Mouse (Mus musculus) right cerebral cortex, postnatal 10 days (tissue): ENCODE results near the gene Fgfr2.
A peak's percentile ranks its signal among the peaks of the same experiment; 100 is the strongest.

Experiments used
- DNase-seq, 2 experiments: peaks; one replicate each; pipeline ENCODE4 v3.0.0; 2021; ENCODE audit warnings: low spot score in 2 of 2

The Fgfr2 gene

DNA sequence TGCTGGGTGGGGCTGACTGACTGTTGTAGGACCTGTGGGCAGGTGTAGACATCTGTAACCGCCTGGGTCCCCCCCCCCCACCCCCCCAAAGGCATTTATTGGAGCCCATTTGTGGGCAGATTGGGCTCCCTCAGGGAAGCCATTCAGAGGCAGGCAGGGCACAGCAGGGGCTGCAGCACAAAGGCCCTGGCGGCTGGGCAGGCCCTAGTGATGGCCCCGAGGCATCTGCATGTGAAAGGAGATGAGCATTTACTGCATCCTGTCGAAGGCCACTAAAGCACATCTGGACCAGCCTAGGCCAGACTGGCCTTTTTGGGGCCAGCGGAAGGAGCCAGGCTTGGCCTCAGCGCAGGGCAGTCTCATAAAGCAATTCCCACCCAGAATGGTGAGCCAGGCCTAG lies 506.8 kb downstream of the Fgfr2 start:
- DNase-seq: no peak

GRCm38 (mm10) chr7:132615346-132615745 lies 507.8 kb downstream of the Fgfr2 start:
- no peak for DNase-seq

DNA sequence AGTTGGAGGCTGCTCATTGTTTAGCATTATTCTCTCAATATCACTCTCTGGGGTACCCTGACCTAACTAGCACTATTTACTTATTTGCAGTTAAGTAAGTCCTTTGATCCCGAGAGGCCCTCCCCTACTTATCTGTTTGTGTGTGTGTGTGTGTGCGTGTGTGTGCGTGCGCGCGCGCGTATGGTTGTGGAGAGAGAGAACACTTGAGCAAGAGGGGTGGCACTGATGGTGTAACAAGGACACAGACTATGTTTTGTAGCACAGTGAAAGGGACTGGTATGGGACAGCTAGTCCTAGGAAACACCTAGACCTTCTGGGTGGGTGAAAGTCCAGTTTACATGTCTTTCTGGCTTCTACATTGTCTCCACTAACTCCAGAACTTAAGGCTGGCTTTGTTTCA lies 511.6 kb downstream of the Fgfr2 start:
- no peak for DNase-seq

GRCm38 (mm10) chr7:132610468-132611318 lies 512.5 kb downstream of the Fgfr2 start, which contains the start of gene Lhpp:
TSS of gene Lhpp (plus strand) at chr7:132610638.
- DNase-seq: peak; percentile 87 to 88

DNA sequence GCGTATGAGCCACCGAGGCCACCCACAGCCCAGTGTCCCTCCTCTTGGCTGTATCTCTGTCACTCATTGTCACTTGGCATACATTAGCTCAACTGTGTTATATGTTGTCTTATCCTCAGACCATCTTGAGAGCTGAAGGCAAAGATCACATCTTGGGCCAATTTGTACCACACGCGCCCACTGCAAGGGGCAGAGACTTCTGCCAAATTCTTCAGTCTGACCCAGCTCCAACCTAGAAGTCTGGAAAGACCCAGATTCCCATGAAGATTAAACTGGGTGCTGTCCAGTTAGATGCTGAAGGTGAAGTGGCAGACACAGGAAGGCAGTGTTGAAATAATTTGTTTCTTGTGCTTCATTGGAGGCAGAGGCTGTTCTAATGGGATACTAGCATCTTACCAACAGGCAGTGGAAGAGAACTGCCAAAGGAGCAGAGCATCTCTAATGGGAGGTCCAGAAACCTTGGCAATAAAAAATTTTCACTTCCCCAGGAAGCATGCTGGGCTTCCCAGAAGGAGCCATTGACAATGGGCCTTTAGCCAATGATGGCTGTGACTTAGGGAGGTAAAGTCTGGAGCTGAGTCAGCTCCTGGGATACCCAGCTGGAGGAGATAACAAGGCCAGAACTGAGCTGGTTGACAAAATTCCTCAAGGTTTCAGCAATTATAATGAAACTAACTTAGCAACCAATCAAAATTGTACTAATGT lies 514.7 kb downstream of the Fgfr2 start:
- DNase-seq: no peak

- DNase-seq: no peak
These were observed 517.5 kb downstream of the Fgfr2 start for GRCm38 (mm10) chr7:132605689-132606088.

GRCm38 (mm10) chr7:132604720-132605119 lies 518.4 kb downstream of the Fgfr2 start:
- DNase-seq: no peak

DNA sequence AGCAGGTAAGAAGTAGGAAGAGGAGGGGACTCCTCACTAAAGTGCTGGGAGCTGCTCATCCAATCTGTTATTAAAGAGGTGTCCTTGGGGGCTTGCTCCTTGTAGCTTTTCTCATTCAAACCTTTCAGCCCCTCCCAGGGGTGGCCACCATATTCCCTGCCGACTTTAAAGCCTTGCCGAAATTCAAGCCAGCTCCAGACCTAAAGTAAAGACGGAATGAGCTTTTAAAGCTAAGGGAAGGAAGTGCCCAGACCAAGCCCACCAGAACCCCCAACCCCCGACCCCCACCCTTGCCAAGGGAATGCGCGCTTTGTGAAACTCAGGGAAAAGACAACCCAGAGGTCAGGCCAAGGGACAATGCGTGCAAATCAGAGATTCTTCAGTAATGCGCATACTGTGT lies 522.2 kb downstream of the Fgfr2 start:
- DNase-seq: no peak

DNA sequence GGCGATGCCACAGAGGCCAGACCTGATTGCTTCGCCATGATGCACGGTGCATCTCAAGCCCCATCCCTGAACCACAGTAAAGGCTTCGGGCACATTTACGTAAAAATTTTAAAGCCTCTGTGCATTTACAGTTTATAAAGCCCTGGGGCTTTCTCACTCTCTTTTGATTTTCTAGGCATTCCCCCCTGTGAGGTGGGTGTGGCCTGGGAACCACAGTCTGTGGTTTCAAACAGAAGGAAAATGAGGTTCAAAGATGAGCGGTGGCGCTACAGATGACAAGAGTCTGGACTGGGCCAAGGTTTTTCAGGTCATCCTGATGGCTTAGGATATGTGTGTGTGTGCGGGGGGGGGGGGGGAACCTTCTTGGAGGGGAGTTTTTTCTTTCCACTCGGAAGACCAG lies 523.1 kb downstream of the Fgfr2 start:
- DNase-seq: no peak

GRCm38 (mm10) chr7:132599071-132599975 lies 523.8 kb downstream of the Fgfr2 start, which contains the start of gene Nkx1-2:
TSS of gene Nkx1-2 (minus strand) at chr7:132599637.
- no peak for DNase-seq

- no peak for DNase-seq
These were observed 525.7 kb downstream of the Fgfr2 start for GRCm38 (mm10) chr7:132597251-132598041.

DNA sequence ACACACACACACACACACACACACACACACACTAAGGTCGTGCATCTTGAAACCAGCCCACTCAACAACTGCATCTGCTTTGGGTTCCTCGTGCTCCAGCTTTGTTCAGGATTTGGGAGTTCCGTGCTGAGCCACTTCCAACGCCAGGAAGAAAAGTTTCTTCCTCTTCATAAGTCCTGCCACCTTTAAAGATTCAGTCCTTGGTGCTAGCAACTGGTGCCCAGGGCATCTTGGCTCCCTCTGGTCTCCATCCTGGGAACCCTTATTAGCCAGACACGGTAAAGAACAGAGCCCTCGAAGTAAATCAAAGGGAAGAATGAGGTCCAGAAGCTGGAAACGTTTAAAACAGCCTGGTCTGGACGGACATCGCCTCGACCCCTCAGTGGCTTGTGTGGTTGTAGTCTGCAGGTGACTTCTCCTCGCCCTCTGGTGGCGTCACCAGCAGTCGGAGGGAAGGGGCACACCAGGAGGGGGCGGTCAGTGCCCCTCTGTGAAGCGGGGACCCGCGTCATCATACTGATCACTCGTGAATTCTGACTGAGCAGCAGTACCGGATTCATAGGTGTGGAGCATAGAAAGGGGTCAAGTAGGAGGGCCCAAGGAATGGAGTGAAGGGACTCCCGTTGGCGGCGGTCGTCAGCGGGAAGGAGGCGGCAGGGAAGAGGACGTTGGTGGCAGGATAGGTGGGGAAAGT lies 526.4 kb downstream of the Fgfr2 start:
- DNase-seq: no peak

GRCm38 (mm10) chr7:132595787-132596186 lies 527.4 kb downstream of the Fgfr2 start:
- no peak for DNase-seq

GRCm38 (mm10) chr7:132594325-132594724 lies 528.8 kb downstream of the Fgfr2 start:
- no peak for DNase-seq

DNA sequence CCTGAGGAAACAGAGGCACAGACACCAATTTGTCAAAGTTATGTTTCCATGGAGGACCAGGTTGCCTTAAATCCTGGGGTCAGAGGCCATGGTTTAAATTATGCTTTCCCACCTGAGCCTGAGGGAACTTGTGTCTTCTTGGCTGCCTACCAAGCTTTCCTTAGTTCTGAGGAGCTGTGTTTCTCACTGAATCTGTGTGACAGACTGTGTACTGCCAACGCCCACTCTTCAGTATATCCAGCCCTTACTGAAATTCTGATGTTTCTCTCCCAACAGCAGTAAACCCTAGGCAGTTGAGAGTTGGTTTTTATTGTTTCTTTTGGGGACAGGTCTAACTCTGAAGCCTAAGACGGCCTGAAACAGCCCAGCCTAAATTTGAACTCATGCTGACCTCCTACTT lies 529.4 kb downstream of the Fgfr2 start:
- DNase-seq: no peak

- no peak for DNase-seq
These were observed 533.5 kb downstream of the Fgfr2 start for GRCm38 (mm10) chr7:132589610-132590009.

DNA sequence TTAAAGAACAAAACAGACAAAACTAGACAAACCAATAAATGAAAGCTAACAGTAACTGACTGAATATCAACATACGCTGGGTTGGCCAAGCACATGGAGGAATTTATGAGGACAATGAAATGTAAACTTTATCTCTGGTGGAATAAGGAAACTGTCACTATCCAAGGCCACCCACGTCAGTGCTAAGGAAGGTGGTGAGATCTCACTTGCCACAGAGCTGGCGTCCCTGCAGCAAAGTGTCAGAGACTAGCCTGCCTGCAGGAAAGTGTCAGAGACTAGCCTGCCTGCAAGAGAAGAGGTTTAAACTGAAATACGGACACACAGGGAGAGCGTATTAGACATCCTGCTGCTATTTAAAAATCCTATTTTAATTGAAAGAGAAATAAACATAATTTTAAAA lies 536.0 kb downstream of the Fgfr2 start:
- DNase-seq: no peak

DNA sequence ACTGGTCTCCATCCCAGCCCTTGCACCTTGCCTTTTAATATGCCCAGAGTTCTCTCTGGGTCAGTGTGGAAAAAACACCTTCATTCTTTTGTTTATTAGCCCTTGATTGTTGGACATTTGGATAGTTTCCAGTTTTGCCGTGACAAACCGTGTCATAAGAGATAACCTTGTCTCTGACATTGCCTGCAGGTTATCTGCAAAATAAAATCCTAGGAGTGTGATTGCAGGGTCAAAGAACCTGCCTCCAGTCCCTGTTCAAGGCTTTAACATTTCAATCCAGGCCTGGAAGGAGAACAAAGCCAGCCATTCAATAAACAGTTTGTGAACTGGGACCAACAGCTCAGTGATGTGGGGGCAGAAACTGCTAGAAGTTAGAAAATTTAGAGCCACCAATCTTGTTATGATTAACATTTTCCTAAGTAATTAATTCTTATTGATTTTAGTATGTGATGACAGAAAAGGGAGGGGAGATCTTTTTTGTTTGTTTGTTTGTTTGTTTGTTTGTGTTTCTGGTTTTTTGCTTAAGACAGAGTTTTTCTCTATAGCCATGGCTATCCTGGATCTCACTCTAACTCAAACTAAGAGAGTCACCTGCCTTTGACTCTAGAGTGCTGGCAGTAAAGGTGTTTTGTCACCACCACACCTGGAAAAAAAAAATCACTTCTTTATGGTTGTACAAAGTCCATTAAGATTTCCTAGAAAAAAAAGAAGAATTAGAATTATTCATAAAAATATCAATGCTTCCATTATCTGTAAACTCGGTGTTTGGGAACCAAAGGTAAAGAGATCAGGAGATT lies 537.3 kb downstream of the Fgfr2 start:
- no peak for DNase-seq

DNA sequence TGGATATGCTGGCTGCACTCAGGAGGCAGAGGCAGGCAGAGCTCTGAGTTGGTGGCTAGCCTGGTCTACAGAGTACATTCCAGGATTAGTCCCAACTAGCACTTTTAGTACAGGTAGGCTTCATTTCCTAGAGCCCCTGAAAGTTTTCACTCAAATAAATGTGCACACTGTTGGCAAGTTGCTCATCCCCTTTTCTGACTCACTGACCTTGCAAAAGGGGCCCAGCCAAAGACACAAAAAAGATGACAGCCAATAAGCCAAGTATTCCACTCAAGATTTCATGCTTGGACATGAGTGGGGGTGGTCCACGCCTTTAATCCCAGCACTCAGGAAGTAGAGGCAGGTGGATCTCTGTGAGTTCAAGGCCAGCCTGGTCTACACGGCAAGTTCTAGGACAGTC lies 541.7 kb downstream of the Fgfr2 start:
- no peak for DNase-seq

- DNase-seq: no peak
These were observed 542.6 kb downstream of the Fgfr2 start for GRCm38 (mm10) chr7:132580511-132580910.
